Mouse (Mus musculus) pancreas, adult 10 weeks (tissue): Measurements from ENCODE around the gene Hopx. TPM values are rescaled to one million over a fixed set of nuclear protein-coding genes. Genes with fewer than 3 reads are reported as not detected.

Experiments used
- polyA plus RNA-seq: library from polyadenylated mRNA; stranded (reverse); fragments of 350-450 nt; fragmentation: Illumina TruSeq; extraction: RNeasy Lipid Tissue Mini Kit (QIAGEN cat#74804); gene quantifications from one replicate; pipeline ENCODE4 v1.2.3, GENCODE M21; 2015; ENCODE audit warnings: low read depth, low replicate concordance; ENCODE audit not compliant: insufficient read depth

Gene Hopx
- polyA plus RNA-seq = 5.3 TPM

GRCm38 (mm10) chr5:77114817-77115731 is at the start of gene Hopx:
Gene Hopx, minus strand, starts transcription at chr5:77115121.

Other genes with a start within 250 kb of the Hopx start
- gene Aasdh, start 209.6 kb downstream of the Hopx start, polyA plus RNA-seq = 10.9 TPM
- 20.8 TPM for gene Paics, start 163.8 kb downstream of the Hopx start, polyA plus RNA-seq
- 2.5 TPM for gene Ppat, start 163.5 kb downstream of the Hopx start, polyA plus RNA-seq
- gene Srp72, start 140.4 kb downstream of the Hopx start, polyA plus RNA-seq = 30.1 TPM
- gene Arl9, start 111.1 kb downstream of the Hopx start, polyA plus RNA-seq = not detected
- gene Thegl, start 99.1 kb downstream of the Hopx start, polyA plus RNA-seq = not detected
- not detected for gene Spink2, start 96.3 kb upstream of the Hopx start, polyA plus RNA-seq
- gene Rest, start 150.4 kb upstream of the Hopx start, polyA plus RNA-seq = 1.1 TPM
- gene Noa1, start 195.0 kb upstream of the Hopx start, polyA plus RNA-seq = 6.4 TPM
- gene Polr2b, start 195.0 kb upstream of the Hopx start, polyA plus RNA-seq = 7.3 TPM